Mouse (Mus musculus) MEL (cell line): ENCODE measurements around the gene Kdr. TPM values are rescaled to one million over a fixed set of nuclear protein-coding genes. Genes with fewer than 3 reads are reported as not detected.
"Not testable (repeated sequence)": the region's sequence is repeated elsewhere in the genome, so short reads cannot be mapped to it uniquely, and the experiment has no call there.

Experiments used
- DNase-seq: peaks from one replicate; pipeline ENCODE4 v3.0.0; 2011; ENCODE audit warnings: low read depth, low spot score
- H3K27ac ChIP-seq: 2 replicates; pipeline ENCODE4 v1.5.1; 2012; ENCODE audit warnings: low read depth, mild to moderate bottlenecking, control low read depth, low read length, moderate library complexity; ENCODE audit not compliant: control insufficient read depth
- H3K27me3 ChIP-seq, 2 experiments: fragments of 150-350 bp in 1 of 2; sonication (generic) in 1 of 2; 2 replicates each; pipeline ENCODE4 v1.6.1; 2012; ENCODE audit warnings: low read length in 2 of 2, mild to moderate bottlenecking in 2 of 2, improper control_type of control experiment in 1 of 2, moderate library complexity in 1 of 2; ENCODE audit not compliant: insufficient read depth in 2 of 2, control insufficient read depth in 1 of 2
- H3K36me3 ChIP-seq, 2 experiments: 2 replicates each; pipeline ENCODE4 v1.6.1; 2012 to 2014; ENCODE audit warnings: low read length in 2 of 2, improper control_type of control experiment in 1 of 2, inconsistent platforms in 1 of 2, mild to moderate bottlenecking in 1 of 2; ENCODE audit not compliant: insufficient read depth in 2 of 2, control insufficient read depth in 1 of 2
- H3K4me1 ChIP-seq, 2 experiments: fragments of 150-350 bp in 1 of 2; sonication (generic) in 1 of 2; 2 replicates each; pipeline ENCODE4 v1.6.1; 2012; ENCODE audit warnings: low read length in 2 of 2, improper control_type of control experiment in 1 of 2, mild to moderate bottlenecking in 1 of 2; ENCODE audit not compliant: insufficient read depth in 2 of 2, control insufficient read depth in 1 of 2
- H3K4me3 ChIP-seq, 2 experiments: fragments of 150-350 bp in 1 of 2; sonication (generic) in 1 of 2; 2 replicates each; pipeline ENCODE4 v1.5.1; 2012; ENCODE audit warnings: low read depth in 2 of 2, low read length in 2 of 2, mild to moderate bottlenecking in 2 of 2, moderate library complexity in 2 of 2, control low read depth in 1 of 2, improper control_type of control experiment in 1 of 2; ENCODE audit not compliant: control insufficient read depth in 1 of 2, insufficient read depth in 1 of 2
- H3K79me2 ChIP-seq: 2 replicates; pipeline ENCODE4 v1.6.1; 2012; ENCODE audit warnings: mild to moderate bottlenecking, low read length, moderate library complexity; ENCODE audit not compliant: control insufficient read depth, poor library complexity, insufficient read depth
- H3K9ac ChIP-seq: 2 replicates; pipeline ENCODE4 v1.6.1; 2012; ENCODE audit warnings: low read depth, mild to moderate bottlenecking, control low read depth, low read length, moderate library complexity; ENCODE audit not compliant: control insufficient read depth, poor library complexity, severe bottlenecking
- H3K9me3 ChIP-seq: fragments of 150-350 bp; sonication (generic); replicated peaks from 2 replicates; pipeline ENCODE4 v1.6.1; 2012; ENCODE audit warnings: mild to moderate bottlenecking, low read length, improper control_type of control experiment, moderate library complexity; ENCODE audit not compliant: insufficient read depth
- CHD2 ChIP-seq: IDR thresholded peaks from 2 replicates; pipeline ENCODE4 v1.6.1; 2011; ENCODE audit warnings: low read length, improper control_type of control experiment
- CTCF ChIP-seq, 3 experiments: IDR thresholded peaks in 2 of 3; conservative IDR thresholded peaks in 1 of 3; 2 replicates each; pipeline ENCODE4 v1.5.1; 2011 to 2012; ENCODE audit warnings: low read length in 3 of 3, low read depth in 2 of 3, mild to moderate bottlenecking in 2 of 3, improper control_type of control experiment in 1 of 3, inconsistent platforms in 1 of 3, mixed read lengths in 1 of 3, moderate library complexity in 1 of 3; ENCODE audit not compliant: control insufficient read depth in 1 of 3, insufficient read depth in 1 of 3, poor library complexity in 1 of 3, severe bottlenecking in 1 of 3
- EP300 ChIP-seq, 2 experiments: IDR thresholded peaks; 2 replicates each; pipeline ENCODE4 v1.6.1; 2011; ENCODE audit warnings: improper control_type of control experiment in 2 of 2, low read length in 2 of 2, low read depth in 1 of 2, mild to moderate bottlenecking in 1 of 2
- ETS1 ChIP-seq: IDR thresholded peaks from 2 replicates; pipeline ENCODE4 v1.6.1; 2012; ENCODE audit warnings: low read depth, mild to moderate bottlenecking, inconsistent platforms, low read length, improper control_type of control experiment, moderate library complexity
- GABPA ChIP-seq: IDR thresholded peaks from 2 replicates; pipeline ENCODE4 v1.6.1; 2012; ENCODE audit warnings: low read depth, mild to moderate bottlenecking, inconsistent platforms, low read length, improper control_type of control experiment, moderate library complexity
- GATA1 ChIP-seq: IDR thresholded peaks from 2 replicates; pipeline ENCODE4 v1.6.1; 2011; ENCODE audit warnings: low read depth, low read length, improper control_type of control experiment
- MAX ChIP-seq: IDR thresholded peaks from 2 replicates; pipeline ENCODE4 v1.6.1; 2011; ENCODE audit warnings: low read length, improper control_type of control experiment
- MEF2A ChIP-seq: IDR thresholded peaks from 2 replicates; pipeline ENCODE4 v1.6.1; 2014; ENCODE audit warnings: low read depth, mild to moderate bottlenecking, inconsistent platforms, low read length, improper control_type of control experiment; ENCODE audit not compliant: poor library complexity, insufficient replicate concordance, severe bottlenecking; ENCODE audit errors: extremely low read depth
- MYB ChIP-seq: IDR thresholded peaks from 2 replicates; pipeline ENCODE4 v1.6.1; 2011; ENCODE audit warnings: mild to moderate bottlenecking, low read depth, low read length, improper control_type of control experiment
- NELFE ChIP-seq: IDR thresholded peaks from 2 replicates; pipeline ENCODE4 v1.6.1; 2011; ENCODE audit warnings: low read depth, low read length, improper control_type of control experiment
- NRF1 ChIP-seq: IDR thresholded peaks from 2 replicates; pipeline ENCODE4 v1.6.1; 2014; ENCODE audit warnings: low read depth, mild to moderate bottlenecking, inconsistent platforms, low read length, improper control_type of control experiment, moderate library complexity; ENCODE audit not compliant: poor library complexity, insufficient read depth, severe bottlenecking
- POLR2AphosphoS2 ChIP-seq: IDR thresholded peaks from 2 replicates; pipeline ENCODE4 v1.6.1; 2011; ENCODE audit warnings: low read length, improper control_type of control experiment
- POLR2AphosphoS5 ChIP-seq: IDR thresholded peaks from 2 replicates; pipeline ENCODE4 v1.6.1; 2012; ENCODE audit warnings: low read depth, borderline replicate concordance, mild to moderate bottlenecking, inconsistent platforms, low read length, moderate library complexity, mixed read lengths
- SMC3 ChIP-seq: IDR thresholded peaks from 2 replicates; pipeline ENCODE4 v1.6.1; 2011; ENCODE audit warnings: low read depth, low read length, improper control_type of control experiment
- TAL1 ChIP-seq: IDR thresholded peaks from 2 replicates; pipeline ENCODE4 v1.6.1; 2012; ENCODE audit warnings: mild to moderate bottlenecking, inconsistent platforms, low read length, moderate library complexity, mixed read lengths
- TBP ChIP-seq: IDR thresholded peaks from 2 replicates; pipeline ENCODE4 v1.8.0; 2011; ENCODE audit warnings: low read depth, low read length, improper control_type of control experiment
- TCF12 ChIP-seq: IDR thresholded peaks from 2 replicates; pipeline ENCODE4 v1.6.1; 2014; ENCODE audit warnings: low read depth, mild to moderate bottlenecking, inconsistent platforms, low read length, improper control_type of control experiment, moderate library complexity
- USF2 ChIP-seq, 2 experiments: IDR thresholded peaks; 2 replicates each; pipeline ENCODE4 v1.6.1; 2011 to 2012; ENCODE audit warnings: improper control_type of control experiment in 2 of 2, low read length in 2 of 2, borderline replicate concordance in 1 of 2, inconsistent platforms in 1 of 2, low read depth in 1 of 2, mild to moderate bottlenecking in 1 of 2; ENCODE audit not compliant: insufficient read depth in 1 of 2
- ZKSCAN1 ChIP-seq: IDR thresholded peaks from 2 replicates; pipeline ENCODE4 v1.6.1; 2012; ENCODE audit warnings: low read depth, mild to moderate bottlenecking, inconsistent platforms, low read length, improper control_type of control experiment, moderate library complexity
- ZMIZ1 ChIP-seq: IDR thresholded peaks from 2 replicates; pipeline ENCODE4 v1.6.1; 2012; ENCODE audit warnings: low read depth, mild to moderate bottlenecking, inconsistent platforms, low read length, improper control_type of control experiment, moderate library complexity
- polyA plus RNA-seq, 2 experiments: library from polyadenylated mRNA; stranded (reverse) in 1 of 2; unstranded in 1 of 2; fragments of >175 nt in 1 of 2; fragments of >200 nt in 1 of 2; gene quantifications; 2 replicates each; pipeline versions ENCODE4 v1.2.1 to v1.2.4; 2012; ENCODE audit warnings: low replicate concordance in 2 of 2, low read depth in 1 of 2; ENCODE audit not compliant: insufficient read length in 2 of 2, insufficient read depth in 1 of 2, missing spikeins in 1 of 2
- total RNA-seq: library from RNA; depleted of rRNA; stranded (reverse); fragments of 300-350 nt; gene quantifications from 2 replicates; pipeline ENCODE4 v1.2.3, GENCODE M21; 2012

The Kdr gene
- total and polyA plus RNA-seq, 3 experiments: 0.06 TPM; not detected in 2

GRCm38 (mm10) chr5:75935225-75935624, 43.0 kb downstream of the Kdr start:
- Histone ChIP-seq H3K79me2 (no peaks in the 10 kb centered on the region), H3K27me3 (peaks cover 12 to 16% of the 10 kb centered on the region in 2 experiments), H3K4me3 (no peak overlapping the region), H3K27ac (no peak overlapping the region), H3K9ac (no peak overlapping the region), H3K9me3 (no peaks in the 10 kb centered on the region), H3K36me3 (no peaks in the 10 kb centered on the region), H3K4me1 (peaks cover 6 to 8% of the 10 kb centered on the region in 2 experiments; a peak in 3 of 4 replicates)
- no peak for DNase-seq
- TF ChIP-seq USF2 (IDR thresholded peaks at IDR 0.05; ENCODE audit: borderline replicate concordance in 1 of 2, insufficient read depth in 1 of 2, low read depth in 1 of 2, low read length in 2 of 2): no peak
- no peak for TF ChIP-seq TCF12
- TF ChIP-seq GABPA: no peak
- TF ChIP-seq GATA1: no peak
- TF ChIP-seq MYB: no peak
- no peak for TF ChIP-seq NRF1
- TF ChIP-seq NELFE: no peak
- TF ChIP-seq ZKSCAN1: no peak
- TF ChIP-seq SMC3: no peak
- TF ChIP-seq EP300 (IDR thresholded peaks at IDR 0.05; ENCODE audit: low read depth in 1 of 2, low read length in 2 of 2): no peak

GRCm38 (mm10) chr5:75934201-75934600, 44.1 kb downstream of the Kdr start:
- Histone ChIP-seq H3K4me1 (peaks cover 8 to 11% of the 10 kb centered on the region in 2 experiments; a peak in 3 of 4 replicates), H3K9ac (no peak overlapping the region), H3K9me3 (no peaks in the 10 kb centered on the region), H3K27ac (no peak overlapping the region), H3K27me3 (peaks cover 12 to 14% of the 10 kb centered on the region in 2 experiments), H3K4me3 (no peak overlapping the region), H3K36me3 (peaks cover 0 to 3% of the 10 kb centered on the region in 2 experiments; a peak in 2 of 4 replicates), H3K79me2 (no peaks in the 10 kb centered on the region)
- no peak for DNase-seq
- no peak for TF ChIP-seq POLR2AphosphoS2
- TF ChIP-seq ZMIZ1: no peak
- no peak for TF ChIP-seq TAL1
- TF ChIP-seq POLR2AphosphoS5: no peak
- TF ChIP-seq CHD2: no peak
- no peak for TF ChIP-seq ZKSCAN1

- Histone ChIP-seq H3K4me3 (no peak overlapping the region), H3K27me3 (peaks cover 11 to 13% of the 10 kb centered on the region in 2 experiments), H3K9me3 (no peaks in the 10 kb centered on the region), H3K79me2 (no peaks in the 10 kb centered on the region), H3K4me1 (peaks cover 8 to 11% of the 10 kb centered on the region in 2 experiments; a peak in 3 of 4 replicates), H3K9ac (no peak overlapping the region), H3K27ac (no peak overlapping the region), H3K36me3 (peaks cover 0 to 3% of the 10 kb centered on the region in 2 experiments; a peak in 2 of 4 replicates)
- TF ChIP-seq SMC3 (no peak), CTCF (IDR thresholded peaks at IDR 0.05 in 2 of 3, conservative IDR thresholded peaks at IDR 0.05 in 1 of 3; ENCODE audit: control insufficient read depth in 1 of 3, insufficient read depth in 1 of 3, low read depth in 2 of 3, low read length in 3 of 3, poor library complexity in 1 of 3, severe bottlenecking in 1 of 3) (no peak), TBP (no peak), MAX (no peak), TAL1 (no peak), ETS1 (no peak), MEF2A (no peak)
- DNase-seq: no peak
Measured at GRCm38 (mm10) chr5:75933521-75934044, 44.7 kb downstream of the Kdr start.

- H3K9me3 ChIP-seq, H3K79me2 ChIP-seq, H3K36me3 ChIP-seq, H3K27ac ChIP-seq, DNase-seq, H3K9ac ChIP-seq, H3K4me3 ChIP-seq: not testable (repeated sequence)
- peaks cover 8 to 11% of the 10 kb centered on the region in 2 experiments; a peak in 3 of 4 replicates for H3K4me1 ChIP-seq
- peaks cover 10 to 13% of the 10 kb centered on the region in 2 experiments for H3K27me3 ChIP-seq
Measured at GRCm38 (mm10) chr5:75931458-75931857, 46.8 kb downstream of the Kdr start.
